Mouse (Mus musculus): Measurements from ENCODE around the gene Flt3. TPM values are rescaled to one million over a fixed set of nuclear protein-coding genes. Genes with fewer than 3 reads are reported as not detected.

Flt3 gene
- polyA plus RNA-seq, 1 experiment = not detected

GRCm38 (mm10) chr5:147300001-147300363 lies 100.3 kb downstream of the Flt3 start:
- H3K27ac ChIP-seq (ENCODE audit: insufficient read depth, low read length) = no peak overlapping the region
- no peak overlapping the region for H3K4me3 ChIP-seq (ENCODE audit: insufficient read depth, low read length)
- no peaks in the 10 kb centered on the region for H3K4me1 ChIP-seq (ENCODE audit: control insufficient read depth, insufficient read depth, low read length)
- TF ChIP-seq POLR2A (IDR thresholded peaks at IDR 0.05; ENCODE audit: low read depth, low read length) = no peak
- no peak for TF ChIP-seq CTCF (IDR thresholded peaks at IDR 0.05; ENCODE audit: borderline replicate concordance, insufficient read depth, low read length)

GRCm38 (mm10) chr5:147299255-147300000 lies 100.9 kb downstream of the Flt3 start:
- peak; percentile 68 for TF ChIP-seq CTCF (IDR thresholded peaks at IDR 0.05; ENCODE audit: borderline replicate concordance, insufficient read depth, low read length)
- no peak for TF ChIP-seq POLR2A (IDR thresholded peaks at IDR 0.05; ENCODE audit: low read depth, low read length)
- Histone ChIP-seq H3K4me3 (ENCODE audit: insufficient read depth, low read length) (no peak overlapping the region), H3K27ac (ENCODE audit: insufficient read depth, low read length) (no peak overlapping the region), H3K4me1 (ENCODE audit: control insufficient read depth, insufficient read depth, low read length) (no peaks in the 10 kb centered on the region)

- Histone ChIP-seq H3K27ac (ENCODE audit: insufficient read depth, low read length) (no peak overlapping the region), H3K4me3 (ENCODE audit: insufficient read depth, low read length) (no peak overlapping the region), H3K4me1 (ENCODE audit: control insufficient read depth, insufficient read depth, low read length) (peaks cover 5% of the 10 kb centered on the region; the same call in 1 of the 2 replicates)
- TF ChIP-seq CTCF (IDR thresholded peaks at IDR 0.05; ENCODE audit: borderline replicate concordance, insufficient read depth, low read length) (no peak), POLR2A (IDR thresholded peaks at IDR 0.05; ENCODE audit: low read depth, low read length) (no peak)
Measured at GRCm38 (mm10) chr5:147297249-147297648, 103.0 kb downstream of the Flt3 start.

DNA sequence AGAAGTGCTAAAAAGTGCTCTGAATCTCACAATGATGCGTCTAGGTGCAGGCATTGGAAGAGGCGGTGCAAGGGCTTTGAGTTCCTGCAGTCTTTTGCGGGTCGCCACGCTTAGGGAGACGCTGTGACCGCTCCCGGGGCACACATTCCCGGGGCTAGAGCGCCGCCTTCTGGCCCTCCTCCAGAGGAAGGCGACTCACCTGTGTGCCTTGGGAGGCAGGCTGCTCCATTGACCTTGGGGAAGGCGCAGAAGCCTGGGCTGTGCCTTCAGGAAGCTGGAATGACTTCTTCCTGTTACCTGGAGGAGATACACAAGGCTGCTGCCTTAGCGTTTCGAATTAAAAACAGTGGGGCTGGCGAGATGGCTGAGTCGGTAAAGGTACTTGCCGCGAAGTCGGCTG lies 106.2 kb downstream of the Flt3 start:
- Histone ChIP-seq H3K4me1 (ENCODE audit: control insufficient read depth, insufficient read depth, low read length) (peaks cover 5% of the 10 kb centered on the region; the same call in 1 of the 2 replicates), H3K4me3 (ENCODE audit: insufficient read depth, low read length) (no peak overlapping the region), H3K27ac (ENCODE audit: insufficient read depth, low read length) (no peak overlapping the region)
- TF ChIP-seq CTCF (IDR thresholded peaks at IDR 0.05; ENCODE audit: borderline replicate concordance, insufficient read depth, low read length) = peak; percentile 13; the same call in 1 of the 2 replicates
- TF ChIP-seq POLR2A (IDR thresholded peaks at IDR 0.05; ENCODE audit: low read depth, low read length) = no peak

DNA sequence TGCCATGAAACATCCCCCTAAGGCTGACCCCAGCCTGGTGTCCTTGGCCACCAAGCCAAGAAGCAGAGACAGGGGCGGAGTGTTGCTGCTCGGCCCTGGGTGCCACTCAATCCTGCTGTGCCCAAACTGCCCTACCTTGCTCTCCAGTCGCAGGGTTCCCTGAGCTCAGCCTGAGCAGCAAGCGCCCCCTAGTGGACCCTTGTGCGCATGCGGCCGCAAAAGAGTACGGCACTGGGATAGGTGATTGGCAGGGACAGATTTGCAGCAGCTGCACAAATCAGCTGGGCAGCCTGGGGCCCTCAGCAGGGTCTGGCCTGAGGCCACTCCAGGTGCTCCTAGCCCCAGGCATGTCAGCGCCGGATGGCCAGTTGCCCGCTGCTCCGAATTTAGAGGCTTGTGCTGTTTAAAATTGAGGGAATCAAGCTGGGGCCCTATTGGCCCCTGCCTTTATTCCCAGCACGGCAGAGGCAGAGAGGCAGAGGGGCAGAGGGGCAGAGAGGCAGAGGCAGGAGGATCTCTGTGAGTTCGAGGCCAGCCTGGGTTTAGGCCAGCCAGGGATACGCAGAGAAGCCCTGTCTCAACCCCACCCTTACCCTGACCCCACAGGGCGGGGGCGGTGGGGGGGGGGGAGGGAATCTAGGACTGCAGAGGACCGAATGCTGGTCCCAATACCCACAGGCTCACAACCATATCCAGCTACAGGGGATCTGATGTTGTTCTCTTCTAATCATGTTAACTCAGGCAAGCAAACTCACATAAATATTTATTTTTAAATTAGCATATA lies 107.0 kb downstream of the Flt3 start:
- Histone ChIP-seq H3K4me3 (ENCODE audit: insufficient read depth, low read length) (no peak overlapping the region), H3K4me1 (ENCODE audit: control insufficient read depth, insufficient read depth, low read length) (peaks cover 5% of the 10 kb centered on the region; the same call in 1 of the 2 replicates), H3K27ac (ENCODE audit: insufficient read depth, low read length) (no peak overlapping the region)
- peak; percentile 78 for TF ChIP-seq CTCF (IDR thresholded peaks at IDR 0.05; ENCODE audit: borderline replicate concordance, insufficient read depth, low read length)
- TF ChIP-seq POLR2A (IDR thresholded peaks at IDR 0.05; ENCODE audit: low read depth, low read length) = no peak

- TF ChIP-seq CTCF (IDR thresholded peaks at IDR 0.05; ENCODE audit: borderline replicate concordance, insufficient read depth, low read length) (no peak), POLR2A (IDR thresholded peaks at IDR 0.05; ENCODE audit: low read depth, low read length) (no peak)
- H3K27ac ChIP-seq (ENCODE audit: insufficient read depth, low read length) = 0 out of 2 replicates have a peak overlapping the region, but pooled peaks have one; percentile 28
- H3K4me3 ChIP-seq (ENCODE audit: insufficient read depth, low read length) = no peak overlapping the region
- H3K4me1 ChIP-seq (ENCODE audit: control insufficient read depth, insufficient read depth, low read length) = peaks cover 5% of the 10 kb centered on the region; the same call in 1 of the 2 replicates
Measured at GRCm38 (mm10) chr5:147292506-147293120, 107.7 kb downstream of the Flt3 start.

DNA sequence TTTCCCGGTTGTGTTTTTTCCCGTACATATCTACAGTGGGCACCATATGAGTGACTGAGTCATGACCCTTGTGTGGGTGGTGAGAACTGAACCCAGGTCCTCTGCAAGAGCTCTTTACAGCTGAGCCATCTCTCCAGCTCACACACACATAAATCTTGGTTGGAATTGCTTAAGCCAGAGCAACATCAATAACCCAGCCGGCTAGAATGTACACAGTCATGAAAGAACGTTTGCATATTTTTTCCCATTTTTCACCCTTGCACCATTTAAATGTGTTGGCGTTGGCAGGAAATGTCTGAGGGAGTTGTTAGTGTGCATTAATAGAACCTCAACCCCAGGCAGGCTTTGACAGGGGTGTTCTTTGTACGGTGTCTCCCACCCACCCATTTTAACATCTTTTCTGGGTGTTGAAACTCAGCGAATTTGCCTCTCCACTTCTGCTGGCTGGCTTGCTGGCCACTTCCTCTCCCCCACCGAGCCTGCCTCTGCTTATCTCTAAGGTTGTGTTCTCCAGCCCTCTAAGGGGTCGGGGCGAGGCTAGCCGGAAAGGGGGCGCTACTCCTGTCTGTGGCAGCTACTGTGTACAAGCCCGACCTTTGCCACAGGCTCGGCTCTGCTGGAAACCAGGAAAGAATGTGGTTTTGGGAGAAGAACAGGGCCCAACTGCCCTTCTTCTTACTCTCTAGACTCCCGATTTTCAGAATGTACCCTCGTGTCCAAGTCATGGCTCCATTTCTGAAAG lies 108.4 kb downstream of the Flt3 start:
- H3K27ac ChIP-seq (ENCODE audit: insufficient read depth, low read length) = 0 out of 2 replicates have a peak overlapping the region, but pooled peaks have one; percentile 28
- H3K4me1 ChIP-seq (ENCODE audit: control insufficient read depth, insufficient read depth, low read length) = peaks cover 5% of the 10 kb centered on the region; the same call in 1 of the 2 replicates
- H3K4me3 ChIP-seq (ENCODE audit: insufficient read depth, low read length) = no peak overlapping the region
- TF ChIP-seq CTCF (IDR thresholded peaks at IDR 0.05; ENCODE audit: borderline replicate concordance, insufficient read depth, low read length) = no peak
- no peak for TF ChIP-seq POLR2A (IDR thresholded peaks at IDR 0.05; ENCODE audit: low read depth, low read length)

- H3K4me3 ChIP-seq (ENCODE audit: insufficient read depth, low read length) = no peak overlapping the region
- no peaks in the 10 kb centered on the region for H3K4me1 ChIP-seq (ENCODE audit: control insufficient read depth, insufficient read depth, low read length)
- TF ChIP-seq POLR2A (IDR thresholded peaks at IDR 0.05; ENCODE audit: low read depth, low read length) (no peak), CTCF (IDR thresholded peaks at IDR 0.05; ENCODE audit: borderline replicate concordance, insufficient read depth, low read length) (no peak)
Measured at GRCm38 (mm10) chr5:147284365-147284764, 115.9 kb downstream of the Flt3 start.

More at GRCm38 (mm10) chr5:147284365-147284764, 115.9 kb downstream of the Flt3 start:
- H3K27ac ChIP-seq (ENCODE audit: insufficient read depth, low read length) = no peak overlapping the region

Other genes with a start within 250 kb of the Flt3 start
- gene Gsx1, start 211.8 kb downstream of the Flt3 start, polyA plus RNA-seq (2011; ENCODE audit: insufficient read length, low read depth, missing spikeins) = not detected in 2 replicates
- not detected in 2 replicates for gene Pdx1, start 130.5 kb downstream of the Flt3 start, polyA plus RNA-seq (2011; ENCODE audit: insufficient read length, low read depth, missing spikeins)
- not detected in 2 replicates for gene Cdx2, start 93.2 kb downstream of the Flt3 start, polyA plus RNA-seq (2011; ENCODE audit: insufficient read length, low read depth, missing spikeins)
- gene Urad, start 78.0 kb downstream of the Flt3 start, polyA plus RNA-seq (2011; ENCODE audit: insufficient read length, low read depth, missing spikeins) = not detected in 2 replicates
- 70.4 and 105 TPM in 2 replicates for gene Pan3, start 29.7 kb upstream of the Flt3 start, polyA plus RNA-seq (2011; ENCODE audit: insufficient read length, low read depth, missing spikeins)

Data from embryonic fibroblast, embryonic 13.5 days (primary cell).